Mouse (Mus musculus) MEL (cell line): Measurements from ENCODE around the gene Dcaf10. TPM values are rescaled to one million over a fixed set of nuclear protein-coding genes. Genes with fewer than 3 reads are reported as not detected.

Source experiments
- DNase-seq: peaks from one replicate; pipeline ENCODE4 v3.0.0; 2011; ENCODE audit warnings: low read depth, low spot score
- H3K27ac ChIP-seq: 2 replicates; pipeline ENCODE4 v1.5.1; 2012; ENCODE audit warnings: low read depth, mild to moderate bottlenecking, control low read depth, low read length, moderate library complexity; ENCODE audit not compliant: control insufficient read depth
- H3K27me3 ChIP-seq, 2 experiments: fragments of 150-350 bp in 1 of 2; sonication (generic) in 1 of 2; 2 replicates each; pipeline ENCODE4 v1.6.1; 2012; ENCODE audit warnings: low read length in 2 of 2, mild to moderate bottlenecking in 2 of 2, improper control_type of control experiment in 1 of 2, moderate library complexity in 1 of 2; ENCODE audit not compliant: insufficient read depth in 2 of 2, control insufficient read depth in 1 of 2
- H3K36me3 ChIP-seq, 2 experiments: 2 replicates each; pipeline ENCODE4 v1.6.1; 2012 to 2014; ENCODE audit warnings: low read length in 2 of 2, improper control_type of control experiment in 1 of 2, inconsistent platforms in 1 of 2, mild to moderate bottlenecking in 1 of 2; ENCODE audit not compliant: insufficient read depth in 2 of 2, control insufficient read depth in 1 of 2
- H3K4me1 ChIP-seq, 2 experiments: fragments of 150-350 bp in 1 of 2; sonication (generic) in 1 of 2; 2 replicates each; pipeline ENCODE4 v1.6.1; 2012; ENCODE audit warnings: low read length in 2 of 2, improper control_type of control experiment in 1 of 2, mild to moderate bottlenecking in 1 of 2; ENCODE audit not compliant: insufficient read depth in 2 of 2, control insufficient read depth in 1 of 2
- H3K4me3 ChIP-seq, 2 experiments: fragments of 150-350 bp in 1 of 2; sonication (generic) in 1 of 2; 2 replicates each; pipeline ENCODE4 v1.5.1; 2012; ENCODE audit warnings: low read depth in 2 of 2, low read length in 2 of 2, mild to moderate bottlenecking in 2 of 2, moderate library complexity in 2 of 2, control low read depth in 1 of 2, improper control_type of control experiment in 1 of 2; ENCODE audit not compliant: control insufficient read depth in 1 of 2, insufficient read depth in 1 of 2
- H3K79me2 ChIP-seq: 2 replicates; pipeline ENCODE4 v1.6.1; 2012; ENCODE audit warnings: mild to moderate bottlenecking, low read length, moderate library complexity; ENCODE audit not compliant: control insufficient read depth, poor library complexity, insufficient read depth
- H3K9ac ChIP-seq: 2 replicates; pipeline ENCODE4 v1.6.1; 2012; ENCODE audit warnings: low read depth, mild to moderate bottlenecking, control low read depth, low read length, moderate library complexity; ENCODE audit not compliant: control insufficient read depth, poor library complexity, severe bottlenecking
- H3K9me3 ChIP-seq: fragments of 150-350 bp; sonication (generic); replicated peaks from 2 replicates; pipeline ENCODE4 v1.6.1; 2012; ENCODE audit warnings: mild to moderate bottlenecking, low read length, improper control_type of control experiment, moderate library complexity; ENCODE audit not compliant: insufficient read depth
- BHLHE40 ChIP-seq: IDR thresholded peaks from 2 replicates; pipeline ENCODE4 v1.6.1; 2012; ENCODE audit warnings: low read depth, mild to moderate bottlenecking, inconsistent platforms, low read length, improper control_type of control experiment, borderline replicate concordance
- CHD1 ChIP-seq: IDR thresholded peaks from 2 replicates; pipeline ENCODE4 v1.6.1; 2012; ENCODE audit warnings: low read depth, mild to moderate bottlenecking, inconsistent platforms, low read length, improper control_type of control experiment
- CHD2 ChIP-seq: IDR thresholded peaks from 2 replicates; pipeline ENCODE4 v1.6.1; 2011; ENCODE audit warnings: low read length, improper control_type of control experiment
- CTCF ChIP-seq, 3 experiments: IDR thresholded peaks in 2 of 3; conservative IDR thresholded peaks in 1 of 3; 2 replicates each; pipeline ENCODE4 v1.5.1; 2011 to 2012; ENCODE audit warnings: low read length in 3 of 3, low read depth in 2 of 3, mild to moderate bottlenecking in 2 of 3, improper control_type of control experiment in 1 of 3, inconsistent platforms in 1 of 3, mixed read lengths in 1 of 3, moderate library complexity in 1 of 3; ENCODE audit not compliant: control insufficient read depth in 1 of 3, insufficient read depth in 1 of 3, poor library complexity in 1 of 3, severe bottlenecking in 1 of 3
- E2F4 ChIP-seq: IDR thresholded peaks from 2 replicates; pipeline ENCODE4 v1.6.1; 2011; ENCODE audit warnings: low read depth, low read length, improper control_type of control experiment, borderline replicate concordance
- ELF1 ChIP-seq: IDR thresholded peaks from 2 replicates; pipeline ENCODE4 v1.6.1; 2014; ENCODE audit warnings: low read depth, mild to moderate bottlenecking, inconsistent platforms, low read length, improper control_type of control experiment, moderate library complexity
- EP300 ChIP-seq, 2 experiments: IDR thresholded peaks; 2 replicates each; pipeline ENCODE4 v1.6.1; 2011; ENCODE audit warnings: improper control_type of control experiment in 2 of 2, low read length in 2 of 2, low read depth in 1 of 2, mild to moderate bottlenecking in 1 of 2
- ETS1 ChIP-seq: IDR thresholded peaks from 2 replicates; pipeline ENCODE4 v1.6.1; 2012; ENCODE audit warnings: low read depth, mild to moderate bottlenecking, inconsistent platforms, low read length, improper control_type of control experiment, moderate library complexity
- GABPA ChIP-seq: IDR thresholded peaks from 2 replicates; pipeline ENCODE4 v1.6.1; 2012; ENCODE audit warnings: low read depth, mild to moderate bottlenecking, inconsistent platforms, low read length, improper control_type of control experiment, moderate library complexity
- GATA1 ChIP-seq: IDR thresholded peaks from 2 replicates; pipeline ENCODE4 v1.6.1; 2011; ENCODE audit warnings: low read depth, low read length, improper control_type of control experiment
- HCFC1 ChIP-seq: IDR thresholded peaks from 2 replicates; pipeline ENCODE4 v1.6.1; 2012; ENCODE audit warnings: low read depth, mild to moderate bottlenecking, inconsistent platforms, low read length, improper control_type of control experiment, moderate library complexity
- JUND ChIP-seq: IDR thresholded peaks from 2 replicates; pipeline ENCODE4 v1.6.1; 2011; ENCODE audit warnings: low read depth, mild to moderate bottlenecking, improper control_type of control experiment, low read length
- KAT2A ChIP-seq: conservative IDR thresholded peaks from 2 replicates; pipeline ENCODE4 v1.6.1; 2012; ENCODE audit warnings: low read depth, low read length, improper control_type of control experiment, inconsistent platforms
- MAFK ChIP-seq: IDR thresholded peaks from 2 replicates; pipeline ENCODE4 v1.6.1; 2011; ENCODE audit warnings: low read depth, mild to moderate bottlenecking, low read length, improper control_type of control experiment, borderline replicate concordance
- MAZ ChIP-seq: IDR thresholded peaks from 2 replicates; pipeline ENCODE4 v1.6.1; 2012; ENCODE audit warnings: low read depth, mild to moderate bottlenecking, inconsistent platforms, low read length, improper control_type of control experiment
- MEF2A ChIP-seq: IDR thresholded peaks from 2 replicates; pipeline ENCODE4 v1.6.1; 2014; ENCODE audit warnings: low read depth, mild to moderate bottlenecking, inconsistent platforms, low read length, improper control_type of control experiment; ENCODE audit not compliant: poor library complexity, insufficient replicate concordance, severe bottlenecking; ENCODE audit errors: extremely low read depth
- MYB ChIP-seq: IDR thresholded peaks from 2 replicates; pipeline ENCODE4 v1.6.1; 2011; ENCODE audit warnings: mild to moderate bottlenecking, low read depth, low read length, improper control_type of control experiment
- MYC ChIP-seq: IDR thresholded peaks from 2 replicates; pipeline ENCODE4 v1.6.1; 2011; ENCODE audit warnings: low read depth, mild to moderate bottlenecking, low read length, improper control_type of control experiment, moderate library complexity
- NELFE ChIP-seq: IDR thresholded peaks from 2 replicates; pipeline ENCODE4 v1.6.1; 2011; ENCODE audit warnings: low read depth, low read length, improper control_type of control experiment
- NRF1 ChIP-seq: IDR thresholded peaks from 2 replicates; pipeline ENCODE4 v1.6.1; 2014; ENCODE audit warnings: low read depth, mild to moderate bottlenecking, inconsistent platforms, low read length, improper control_type of control experiment, moderate library complexity; ENCODE audit not compliant: poor library complexity, insufficient read depth, severe bottlenecking
- POLR2A ChIP-seq, 2 experiments: IDR thresholded peaks; 2 replicates each; pipeline ENCODE4 v1.6.1; 2011 to 2012; ENCODE audit warnings: low read length in 2 of 2, mild to moderate bottlenecking in 2 of 2, control low read depth in 1 of 2, improper control_type of control experiment in 1 of 2, low read depth in 1 of 2, moderate library complexity in 1 of 2; ENCODE audit not compliant: control insufficient read depth in 1 of 2, insufficient read depth in 1 of 2, poor library complexity in 1 of 2
- POLR2AphosphoS5 ChIP-seq: IDR thresholded peaks from 2 replicates; pipeline ENCODE4 v1.6.1; 2012; ENCODE audit warnings: low read depth, borderline replicate concordance, mild to moderate bottlenecking, inconsistent platforms, low read length, moderate library complexity, mixed read lengths
- RAD21 ChIP-seq: IDR thresholded peaks from 2 replicates; pipeline ENCODE4 v1.6.1; 2011; ENCODE audit warnings: mild to moderate bottlenecking, low read depth, low read length, improper control_type of control experiment
- RCOR1 ChIP-seq: IDR thresholded peaks from 2 replicates; pipeline ENCODE4 v1.6.1; 2012; ENCODE audit warnings: low read depth, mild to moderate bottlenecking, inconsistent platforms, low read length, improper control_type of control experiment
- SMC3 ChIP-seq: IDR thresholded peaks from 2 replicates; pipeline ENCODE4 v1.6.1; 2011; ENCODE audit warnings: low read depth, low read length, improper control_type of control experiment
- TAL1 ChIP-seq: IDR thresholded peaks from 2 replicates; pipeline ENCODE4 v1.6.1; 2012; ENCODE audit warnings: mild to moderate bottlenecking, inconsistent platforms, low read length, moderate library complexity, mixed read lengths
- TBP ChIP-seq: IDR thresholded peaks from 2 replicates; pipeline ENCODE4 v1.8.0; 2011; ENCODE audit warnings: low read depth, low read length, improper control_type of control experiment
- TCF12 ChIP-seq: IDR thresholded peaks from 2 replicates; pipeline ENCODE4 v1.6.1; 2014; ENCODE audit warnings: low read depth, mild to moderate bottlenecking, inconsistent platforms, low read length, improper control_type of control experiment, moderate library complexity
- UBTF ChIP-seq: IDR thresholded peaks from 2 replicates; pipeline ENCODE4 v1.6.1; 2012; ENCODE audit warnings: low read depth, mild to moderate bottlenecking, inconsistent platforms, low read length, improper control_type of control experiment, moderate library complexity, borderline replicate concordance; ENCODE audit not compliant: insufficient read depth
- USF1 ChIP-seq: IDR thresholded peaks from 2 replicates; pipeline ENCODE4 v1.6.1; 2014; ENCODE audit warnings: low read depth, mild to moderate bottlenecking, inconsistent platforms, low read length, improper control_type of control experiment, moderate library complexity
- USF2 ChIP-seq, 2 experiments: IDR thresholded peaks; 2 replicates each; pipeline ENCODE4 v1.6.1; 2011 to 2012; ENCODE audit warnings: improper control_type of control experiment in 2 of 2, low read length in 2 of 2, borderline replicate concordance in 1 of 2, inconsistent platforms in 1 of 2, low read depth in 1 of 2, mild to moderate bottlenecking in 1 of 2; ENCODE audit not compliant: insufficient read depth in 1 of 2
- ZC3H11A ChIP-seq: IDR thresholded peaks from 2 replicates; pipeline ENCODE4 v1.6.1; 2012; ENCODE audit warnings: low read depth, mild to moderate bottlenecking, inconsistent platforms, low read length, improper control_type of control experiment
- ZKSCAN1 ChIP-seq: IDR thresholded peaks from 2 replicates; pipeline ENCODE4 v1.6.1; 2012; ENCODE audit warnings: low read depth, mild to moderate bottlenecking, inconsistent platforms, low read length, improper control_type of control experiment, moderate library complexity
- ZMIZ1 ChIP-seq: IDR thresholded peaks from 2 replicates; pipeline ENCODE4 v1.6.1; 2012; ENCODE audit warnings: low read depth, mild to moderate bottlenecking, inconsistent platforms, low read length, improper control_type of control experiment, moderate library complexity
- ZNF384 ChIP-seq: IDR thresholded peaks from 2 replicates; pipeline ENCODE4 v1.6.1; 2012; ENCODE audit warnings: low read depth, mild to moderate bottlenecking, inconsistent platforms, low read length, improper control_type of control experiment
- polyA plus RNA-seq, 2 experiments: library from polyadenylated mRNA; stranded (reverse) in 1 of 2; unstranded in 1 of 2; fragments of >175 nt in 1 of 2; fragments of >200 nt in 1 of 2; gene quantifications; 2 replicates each; pipeline versions ENCODE4 v1.2.1 to v1.2.4; 2012; ENCODE audit warnings: low replicate concordance in 2 of 2, low read depth in 1 of 2; ENCODE audit not compliant: insufficient read length in 2 of 2, insufficient read depth in 1 of 2, missing spikeins in 1 of 2
- total RNA-seq: library from RNA; depleted of rRNA; stranded (reverse); fragments of 300-350 nt; gene quantifications from 2 replicates; pipeline ENCODE4 v1.2.3, GENCODE M21; 2012

Gene Dcaf10
- total and polyA plus RNA-seq, 3 experiments: 7.6 to 10.7 TPM; not detected in 1

DNA sequence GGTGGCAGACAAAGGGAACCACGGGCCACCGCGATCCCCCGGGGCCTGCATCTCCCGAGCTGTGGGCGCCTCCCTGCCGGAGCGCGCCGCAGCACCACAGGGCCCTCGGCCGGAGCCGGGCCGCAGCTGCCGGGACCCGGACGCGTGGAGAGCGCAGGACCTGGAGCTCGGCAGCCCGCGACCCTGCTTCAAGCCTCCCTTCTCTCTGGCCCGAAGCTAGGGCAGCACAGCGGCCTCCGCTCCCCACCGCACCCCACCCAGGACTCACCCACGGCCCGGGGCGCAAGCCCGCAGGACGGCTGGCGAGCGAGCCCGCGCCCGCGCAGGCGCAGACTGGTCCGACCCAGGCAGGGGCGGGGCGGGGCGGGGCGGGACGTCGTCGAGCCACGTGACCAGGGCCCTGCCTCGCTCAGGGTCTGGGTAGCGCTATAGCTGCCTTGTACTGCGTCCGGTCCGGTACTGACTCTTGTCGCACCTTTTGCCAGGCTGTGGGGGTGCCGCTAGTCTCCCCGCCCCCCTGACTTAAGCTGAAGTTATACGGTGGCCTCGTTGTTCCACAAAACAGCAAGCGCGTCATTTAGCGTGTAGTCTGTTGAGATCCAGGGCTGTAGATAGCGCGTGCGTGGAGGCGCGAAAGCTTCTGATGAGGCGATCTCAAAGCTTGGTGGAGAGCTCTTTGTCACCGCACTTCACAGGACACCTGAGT lies 66.7 kb downstream of the Dcaf10 start, which contains the start of gene Slc25a51:
Slc25a51 (minus strand) TSS at position 340 of the 706 bp plus-strand sequence.
- Histone ChIP-seq H3K79me2 (peaks cover 21% of the 10 kb centered on the region), H3K4me1 (peaks cover 8 to 23% of the 10 kb centered on the region in 2 experiments), H3K9ac (peak within 1 kb of the TSS; percentile 86), H3K36me3 (peaks cover 3 to 25% of the 10 kb centered on the region in 2 experiments; a peak in 3 of 4 replicates), H3K27ac (peak within 1 kb of the TSS; percentile 79), H3K4me3 (peak within 1 kb of the TSS; percentile 74 to 79), H3K9me3 (no peaks in the 10 kb centered on the region), H3K27me3 (no peaks in the 10 kb centered on the region)
- peak; percentile 97 for DNase-seq
- TF ChIP-seq MYC (peak; percentile 83), ZKSCAN1 (no peak), NELFE (peak; percentile 94), NRF1 (peak; percentile 76), MAFK (no peak), POLR2A (IDR thresholded peaks at IDR 0.05; ENCODE audit: control insufficient read depth in 1 of 2, insufficient read depth in 1 of 2, low read depth in 1 of 2, low read length in 2 of 2, poor library complexity in 1 of 2) (peak; percentile 79 to 92), GATA1 (peak; percentile 56), EP300 (IDR thresholded peaks at IDR 0.05; ENCODE audit: low read depth in 1 of 2, low read length in 2 of 2) (peak in 1 of 2 experiments; percentile 40; a peak in 1 of 4 replicates), SMC3 (no peak), MAZ (0 out of 2 replicates have a peak, but pooled peaks have one; percentile 55), USF2 (IDR thresholded peaks at IDR 0.05; ENCODE audit: borderline replicate concordance in 1 of 2, insufficient read depth in 1 of 2, low read depth in 1 of 2, low read length in 2 of 2) (peak in 1 of 2 experiments; percentile 68; a peak in 2 of 4 replicates), UBTF (peak; percentile 59; the same call in 1 of the 2 replicates), CHD1 (no peak), TAL1 (no peak), ZC3H11A (no peak), TBP (peak; percentile 48; the same call in 1 of the 2 replicates), CHD2 (no peak), KAT2A (peak; percentile 57; the same call in 1 of the 2 replicates), RCOR1 (no peak), MYB (no peak), POLR2AphosphoS5 (no peak), BHLHE40 (no peak), RAD21 (no peak), ETS1 (peak; percentile 74), ZNF384 (no peak), CTCF (IDR thresholded peaks at IDR 0.05 in 2 of 3, conservative IDR thresholded peaks at IDR 0.05 in 1 of 3; ENCODE audit: control insufficient read depth in 1 of 3, insufficient read depth in 1 of 3, low read depth in 2 of 3, low read length in 3 of 3, poor library complexity in 1 of 3, severe bottlenecking in 1 of 3) (no peak), GABPA (no peak), MEF2A (no peak), JUND (no peak), ELF1 (no peak; the same call in 1 of the 2 replicates), ZMIZ1 (peak; percentile 78; the same call in 1 of the 2 replicates), HCFC1 (peak; percentile 87), TCF12 (peak; percentile 29), E2F4 (peak; percentile 84; the same call in 1 of the 2 replicates), USF1 (peak; percentile 95)
